Mouse (Mus musculus) macrophage (primary cell): ENCODE measurements around the gene Igfbp7. TPM values are rescaled to one million over a fixed set of nuclear protein-coding genes. Genes with fewer than 3 reads are reported as not detected.

ENCODE experiments used
- H3K27ac ChIP-seq: fragments of 350-480 bp; formaldehyde crosslinking; 2 replicates; pipeline ENCODE4 v1.9.0; 2021
- H3K36me3 ChIP-seq: fragments of 350-480 bp; formaldehyde crosslinking; 2 replicates; pipeline ENCODE4 v1.9.0; 2021; ENCODE audit errors: inconsistent target
- H3K4me3 ChIP-seq: fragments of 350-480 bp; formaldehyde crosslinking; 2 replicates; pipeline ENCODE4 v1.9.0; 2021; ENCODE audit errors: inconsistent target
- H3K79me2 ChIP-seq: fragments of 350-480 bp; formaldehyde crosslinking; 2 replicates; pipeline ENCODE4 v1.9.0; 2021; ENCODE audit errors: inconsistent target
- WGBS: methylation state at CpG from one replicate; pipeline ENCODE4 v1.1.7; 2026; ENCODE audit warnings: inconsistent platforms; ENCODE audit not compliant: missing documents; 5-methylcytosine and 5-hydroxymethylcytosine counted together
- polyA plus RNA-seq: library from polyadenylated mRNA; stranded (reverse); fragments of 250-400 nt; gene quantifications from 3 replicates; pipeline ENCODE4 v1.2.4, GENCODE M21; 2018; ENCODE audit warnings: inconsistent platforms

Gene Igfbp7
- polyA plus RNA-seq, 1 experiment from 2014 or later: 0.53 TPM

DNA sequence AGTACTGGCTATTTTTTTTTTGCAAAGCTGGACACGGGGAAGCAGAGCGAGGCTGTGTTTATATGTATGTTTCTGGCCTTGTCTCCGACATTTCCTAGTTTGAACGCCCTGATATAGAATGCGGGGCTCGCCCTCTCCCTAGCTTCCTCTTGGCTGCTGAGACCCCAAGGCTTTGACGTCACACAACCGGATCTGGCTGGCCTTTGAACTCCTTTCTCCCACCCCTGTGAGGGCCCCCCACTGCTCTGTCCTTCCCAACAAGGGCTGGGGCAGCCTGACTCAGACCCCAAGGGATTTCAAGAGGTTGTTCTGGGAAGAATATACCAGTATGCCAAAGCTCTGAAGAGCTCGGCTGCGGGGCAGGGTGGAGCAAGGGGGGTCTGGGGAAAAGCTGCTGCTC lies 49.5 kb downstream of the Igfbp7 start:
- peak overlapping the region; percentile 46 for H3K4me3 ChIP-seq
- no peaks in the 10 kb centered on the region for H3K79me2 ChIP-seq
- 6% methylated on average over 10 of the region's 10 CpGs for WGBS
- H3K36me3 ChIP-seq: no peaks in the 10 kb centered on the region
- H3K27ac ChIP-seq: no peak overlapping the region

DNA sequence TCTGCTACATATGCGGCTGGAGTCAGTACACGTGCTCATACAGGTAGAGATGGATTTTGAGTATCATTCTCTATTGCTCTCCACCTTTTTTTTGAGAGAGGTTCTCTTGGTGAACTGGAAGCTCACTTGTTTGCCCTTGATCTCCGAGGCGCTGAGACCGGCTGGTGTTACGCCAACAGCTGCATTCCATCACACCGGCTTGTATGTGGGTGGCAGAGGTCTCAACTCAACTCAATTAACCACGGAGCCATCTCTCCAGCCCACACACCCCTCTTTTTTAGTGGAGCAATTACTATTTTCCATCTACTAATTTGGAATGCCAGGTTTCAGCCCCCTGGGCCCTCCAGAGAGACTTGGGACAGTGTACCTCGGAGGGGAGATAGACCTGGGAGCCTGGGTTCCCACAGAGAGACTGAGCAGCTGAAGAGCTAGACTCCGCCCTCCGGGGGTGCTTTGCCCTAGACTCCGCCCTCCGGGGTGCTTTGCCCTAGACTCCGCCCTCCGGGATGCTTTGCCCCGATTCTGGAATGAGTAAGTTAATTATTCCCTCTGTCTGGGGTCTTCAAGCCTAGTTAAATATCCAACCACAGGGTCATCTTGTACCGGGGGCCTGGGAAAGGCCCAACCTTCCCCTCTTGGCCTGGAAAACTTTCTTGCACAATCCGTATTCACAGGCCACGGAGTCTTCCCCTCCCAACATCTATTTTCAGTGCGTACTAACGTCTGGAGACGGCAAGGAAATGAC lies 50.3 kb downstream of the Igfbp7 start:
- Histone ChIP-seq H3K27ac (no peak overlapping the region), H3K79me2 (no peaks in the 10 kb centered on the region), H3K36me3 (no peaks in the 10 kb centered on the region), H3K4me3 (peak overlapping the region; percentile 46)
- 30% methylated on average over 22 of the region's 22 CpGs for WGBS

DNA sequence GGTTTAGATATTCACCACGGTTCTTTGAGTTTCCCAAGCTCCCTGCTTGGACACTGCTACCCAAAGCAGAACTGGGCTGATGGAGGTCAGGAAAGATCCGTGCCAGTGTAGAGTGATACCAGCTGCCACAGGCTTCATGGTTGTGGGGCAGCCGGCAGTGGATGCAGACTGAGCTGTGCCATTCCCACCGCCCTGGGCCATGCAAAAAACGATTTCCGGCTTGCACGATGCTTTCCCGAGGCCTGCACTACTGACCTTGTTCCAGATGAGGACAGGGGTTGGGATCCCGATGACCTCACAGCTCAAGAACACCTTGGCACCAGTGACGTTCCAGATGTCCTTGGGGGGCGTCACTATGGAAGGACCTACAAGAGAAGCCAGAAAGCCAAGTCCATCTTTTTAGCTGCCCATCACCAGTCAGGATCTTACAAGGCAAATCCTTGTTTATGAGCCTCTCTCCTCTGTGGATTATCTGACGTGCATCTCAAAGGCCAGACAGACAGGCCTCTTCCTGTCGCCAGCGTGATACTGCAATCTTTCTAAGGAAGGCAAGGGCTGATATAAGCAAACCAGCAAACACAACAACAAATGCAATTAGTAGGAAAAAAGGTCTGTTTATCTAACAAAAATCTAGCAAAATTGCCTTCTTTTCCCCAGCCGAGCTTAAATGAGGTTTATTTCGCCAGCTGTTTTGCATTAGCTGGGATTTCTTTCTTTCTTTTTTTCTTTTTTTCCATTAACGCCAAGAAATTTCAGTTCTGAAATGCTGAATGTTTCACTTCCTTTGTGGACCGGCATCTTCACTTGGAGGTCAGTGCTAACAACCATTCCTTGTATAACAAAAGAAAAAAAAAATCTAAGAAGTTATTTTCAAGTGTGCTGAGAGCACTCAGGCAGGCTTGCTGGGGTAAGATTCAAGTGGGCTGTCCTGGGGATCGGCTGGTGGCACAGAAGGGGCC lies 52.3 kb downstream of the Igfbp7 start:
- no peaks in the 10 kb centered on the region for H3K36me3 ChIP-seq
- H3K79me2 ChIP-seq: no peaks in the 10 kb centered on the region
- H3K27ac ChIP-seq: no peak overlapping the region
- H3K4me3 ChIP-seq: no peak overlapping the region
- WGBS: 83% methylated on average over 19 of the region's 19 CpGs

DNA sequence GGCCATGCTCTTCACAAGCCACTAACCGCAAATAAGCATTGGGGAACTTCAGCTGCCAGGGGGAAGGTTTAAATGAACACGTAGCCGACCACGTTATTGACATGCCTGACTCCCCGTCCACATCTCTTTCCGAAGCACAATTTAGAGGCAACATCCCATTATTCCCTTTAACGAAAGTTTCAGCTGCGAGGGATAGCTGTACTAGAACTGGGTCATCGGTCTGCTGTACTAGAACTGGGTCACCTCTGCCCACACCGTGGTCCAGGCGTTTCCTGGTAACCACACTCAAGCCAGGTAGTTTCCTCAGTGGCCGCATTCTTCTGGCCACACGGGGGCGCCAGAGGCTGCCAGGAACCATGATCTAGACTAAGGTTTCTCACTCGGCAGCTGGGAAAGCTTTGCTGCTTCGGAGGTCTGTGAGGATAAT lies 53.5 kb downstream of the Igfbp7 start:
- Histone ChIP-seq H3K79me2 (no peaks in the 10 kb centered on the region), H3K36me3 (no peaks in the 10 kb centered on the region), H3K27ac (no peak overlapping the region), H3K4me3 (no peak overlapping the region)
- 3% methylated on average over 16 of the region's 16 CpGs for WGBS

DNA sequence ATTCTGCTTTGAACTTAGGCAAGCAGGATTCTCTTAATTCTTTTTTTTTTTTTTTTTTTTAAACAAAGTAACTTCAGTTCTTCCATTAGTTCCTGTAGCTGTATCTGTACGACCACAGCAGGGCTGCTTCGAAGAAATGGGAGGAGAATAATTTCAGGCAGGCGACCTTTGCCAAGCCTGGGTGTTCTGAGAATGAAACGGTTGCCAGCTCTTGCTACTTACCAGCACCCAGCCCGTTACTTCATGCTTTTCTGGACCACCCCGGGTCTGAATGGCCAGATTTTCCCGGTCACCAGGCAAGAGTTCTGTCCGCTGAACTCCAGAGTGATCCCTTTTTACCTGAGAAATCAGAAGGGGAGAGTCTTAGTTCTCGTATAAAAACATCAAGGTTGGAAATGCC lies 56.1 kb downstream of the Igfbp7 start:
- no peak overlapping the region for H3K4me3 ChIP-seq
- H3K27ac ChIP-seq: no peak overlapping the region
- H3K36me3 ChIP-seq: peaks cover 24% of the 10 kb centered on the region
- no peaks in the 10 kb centered on the region for H3K79me2 ChIP-seq
- WGBS: 90% methylated on average over 9 of the region's 9 CpGs

DNA sequence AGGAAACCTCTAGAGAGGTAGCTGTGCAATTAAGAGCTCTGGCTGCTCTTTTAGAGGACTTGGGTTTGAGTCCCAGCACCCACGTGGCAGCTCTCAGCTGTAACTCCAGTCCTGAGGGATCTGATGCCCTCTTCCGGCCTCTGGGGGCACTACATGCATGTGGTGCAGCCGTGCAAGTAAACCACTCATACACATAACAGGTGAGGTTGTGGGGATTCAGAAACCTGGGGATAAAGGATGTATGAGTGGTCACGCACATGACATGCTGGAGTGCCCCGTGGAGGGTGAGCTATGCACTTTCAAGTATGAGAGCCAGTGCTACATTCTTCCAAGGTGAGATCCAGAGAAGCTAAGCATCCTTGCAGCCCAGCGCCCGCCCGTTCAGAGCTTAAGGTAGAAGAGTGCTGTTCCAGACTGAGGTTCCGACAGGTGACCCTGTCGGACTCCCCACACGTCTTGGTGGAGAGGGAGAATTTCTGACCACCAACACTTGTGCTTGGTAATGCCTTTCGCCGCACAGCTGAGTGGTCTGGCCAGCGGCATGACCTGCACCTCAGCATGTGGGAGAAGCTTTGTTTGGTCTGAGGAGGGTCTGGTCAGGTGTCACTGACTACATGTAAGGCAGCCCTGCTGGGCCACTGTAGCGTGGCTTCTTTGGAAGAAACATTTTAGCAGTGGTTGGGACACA lies 57.7 kb downstream of the Igfbp7 start:
- no peak overlapping the region for H3K27ac ChIP-seq
- no peaks in the 10 kb centered on the region for H3K79me2 ChIP-seq
- 96% methylated on average over 15 of the region's 15 CpGs for WGBS
- H3K36me3 ChIP-seq: peaks cover 39% of the 10 kb centered on the region
- no peak overlapping the region for H3K4me3 ChIP-seq

DNA sequence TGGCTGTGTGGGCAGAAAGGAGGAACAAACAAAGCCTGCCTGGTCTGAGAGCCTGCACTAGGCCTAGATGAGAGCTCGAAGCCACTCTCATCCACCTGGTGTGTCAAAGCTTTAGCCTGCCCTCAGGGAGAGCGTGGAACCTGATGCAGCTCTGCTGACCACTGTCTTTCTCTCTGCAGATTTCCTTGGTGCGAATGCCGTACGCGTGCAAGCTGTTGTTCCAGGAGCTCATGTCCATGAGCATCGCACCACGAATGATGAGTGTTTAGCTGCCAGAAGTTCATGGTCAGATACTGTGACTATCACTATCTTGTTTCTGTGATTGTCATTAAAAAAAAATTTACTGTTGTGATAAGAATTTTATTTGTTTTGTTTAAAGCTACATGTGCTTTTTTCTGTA lies 58.9 kb downstream of the Igfbp7 start:
- H3K79me2 ChIP-seq: no peaks in the 10 kb centered on the region
- H3K4me3 ChIP-seq: no peak overlapping the region
- WGBS: 98% methylated on average over 8 of the region's 8 CpGs
- H3K27ac ChIP-seq: no peak overlapping the region
- H3K36me3 ChIP-seq: peaks cover 50% of the 10 kb centered on the region

DNA sequence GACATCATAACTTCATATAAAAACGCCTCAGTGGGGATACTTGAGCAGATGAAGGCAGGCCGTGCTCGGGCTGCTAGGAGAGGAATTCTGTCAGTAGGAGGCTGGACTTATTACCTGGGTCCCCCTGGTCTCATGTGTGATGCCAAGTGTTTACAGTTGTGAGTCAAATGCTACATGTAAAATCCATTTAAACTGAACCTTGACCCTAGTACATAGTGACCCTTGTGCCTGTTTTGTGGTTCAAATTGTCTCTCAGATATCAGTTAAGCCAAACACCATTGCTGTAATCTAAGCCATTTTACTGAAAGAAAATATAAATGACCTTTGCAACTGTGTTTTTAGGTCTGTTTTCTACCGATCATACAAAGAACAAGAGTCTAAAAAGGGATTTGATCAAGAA lies 67.8 kb downstream of the Igfbp7 start:
- 90% methylated on average over 4 of the region's 4 CpGs for WGBS
- Histone ChIP-seq H3K36me3 (peaks cover 88% of the 10 kb centered on the region), H3K4me3 (no peak overlapping the region), H3K79me2 (no peaks in the 10 kb centered on the region), H3K27ac (no peak overlapping the region)

DNA sequence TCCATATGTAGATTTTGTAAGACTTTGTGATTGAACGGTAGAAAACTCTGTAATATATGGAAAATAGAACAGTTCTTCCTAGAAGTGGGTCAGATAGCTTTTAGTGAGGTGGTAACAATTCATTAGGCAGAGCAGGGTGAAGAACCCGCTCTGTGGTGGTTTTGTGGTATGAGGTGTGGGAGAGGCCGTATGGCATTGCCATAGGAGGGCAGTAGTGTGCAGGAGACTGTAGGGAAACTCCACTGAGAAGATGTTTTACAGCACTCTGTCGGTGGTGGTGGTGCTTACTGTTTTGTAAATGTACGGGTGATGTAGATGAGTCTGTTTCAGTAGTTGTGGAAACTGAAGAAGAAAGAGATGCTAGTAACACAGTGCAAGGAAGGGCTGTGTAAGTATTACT lies 77.7 kb downstream of the Igfbp7 start:
- Histone ChIP-seq H3K36me3 (peaks cover 93% of the 10 kb centered on the region), H3K79me2 (no peaks in the 10 kb centered on the region), H3K4me3 (no peak overlapping the region), H3K27ac (no peak overlapping the region)
- 68% methylated on average over 5 of the region's 5 CpGs for whole genome bisulfite sequencing

DNA sequence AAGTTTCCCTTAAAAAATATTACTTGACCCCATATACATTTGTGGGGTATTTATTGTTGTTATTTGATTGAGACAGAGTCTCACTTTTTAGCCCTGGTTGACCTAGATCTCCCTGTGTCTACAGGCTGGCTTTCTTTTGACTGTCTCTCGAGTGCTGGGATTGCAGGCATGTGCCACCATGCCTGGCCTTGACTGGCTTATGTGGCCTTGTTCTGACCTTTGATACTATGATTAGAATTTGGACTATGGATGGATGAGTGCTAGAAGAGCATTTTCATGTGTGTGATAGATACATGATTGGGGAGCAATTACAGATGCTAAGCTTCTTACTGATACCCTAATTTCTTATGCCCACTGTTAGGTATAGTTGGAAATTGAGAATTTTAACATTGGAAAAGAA lies 82.9 kb downstream of the Igfbp7 start:
- 80% methylated on average over 1 of the region's 1 CpGs for WGBS
- Histone ChIP-seq H3K36me3 (peaks cover 91% of the 10 kb centered on the region), H3K4me3 (no peak overlapping the region), H3K27ac (no peak overlapping the region), H3K79me2 (no peaks in the 10 kb centered on the region)

DNA sequence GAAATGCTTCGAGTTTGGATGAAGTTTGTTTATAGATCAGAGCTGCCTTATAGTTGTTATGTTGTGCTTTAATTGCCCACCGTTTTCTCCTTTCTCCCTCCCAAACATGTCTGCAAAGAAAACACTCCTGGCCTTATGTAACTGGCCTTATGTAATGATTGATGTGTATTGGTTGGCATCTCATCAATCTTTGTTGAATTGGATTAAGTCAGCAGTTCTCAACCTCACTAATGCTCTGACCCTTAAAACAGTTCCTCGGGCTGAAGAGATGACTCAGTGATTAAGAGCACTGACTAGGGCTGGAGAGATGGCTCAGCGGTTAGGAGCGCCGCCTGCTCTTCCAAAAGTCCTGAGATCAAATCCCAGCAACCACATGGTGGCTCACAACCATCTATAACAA lies 92.9 kb downstream of the Igfbp7 start:
- WGBS: 96% methylated on average over 6 of the region's 6 CpGs
- H3K36me3 ChIP-seq: peaks cover 36% of the 10 kb centered on the region
- peaks cover 45% of the 10 kb centered on the region for H3K79me2 ChIP-seq
- H3K27ac ChIP-seq: no peak overlapping the region
- no peak overlapping the region for H3K4me3 ChIP-seq

DNA sequence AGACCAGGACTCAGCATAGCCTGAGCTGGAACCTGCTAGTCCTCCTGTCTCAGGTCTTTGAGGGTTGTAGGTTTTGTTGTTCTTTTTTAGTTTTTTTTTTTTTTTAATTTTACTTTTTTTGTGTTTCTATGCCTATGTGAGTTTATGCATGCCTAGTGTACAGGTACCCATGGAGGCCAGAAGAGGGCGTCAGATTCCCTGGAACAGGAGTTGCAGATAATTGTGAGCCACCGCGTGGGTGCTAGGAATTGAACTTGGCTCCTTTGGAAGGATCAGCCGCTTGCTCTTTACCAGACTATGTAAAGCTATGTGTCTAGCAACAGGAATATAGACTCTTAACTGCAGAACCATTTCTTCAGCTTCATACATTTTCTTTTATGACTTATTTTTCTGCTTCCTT lies 93.6 kb downstream of the Igfbp7 start:
- no peak overlapping the region for H3K4me3 ChIP-seq
- H3K27ac ChIP-seq: no peak overlapping the region
- H3K79me2 ChIP-seq: peaks cover 45% of the 10 kb centered on the region
- WGBS: 96% methylated on average over 4 of the region's 4 CpGs
- peaks cover 28% of the 10 kb centered on the region for H3K36me3 ChIP-seq

DNA sequence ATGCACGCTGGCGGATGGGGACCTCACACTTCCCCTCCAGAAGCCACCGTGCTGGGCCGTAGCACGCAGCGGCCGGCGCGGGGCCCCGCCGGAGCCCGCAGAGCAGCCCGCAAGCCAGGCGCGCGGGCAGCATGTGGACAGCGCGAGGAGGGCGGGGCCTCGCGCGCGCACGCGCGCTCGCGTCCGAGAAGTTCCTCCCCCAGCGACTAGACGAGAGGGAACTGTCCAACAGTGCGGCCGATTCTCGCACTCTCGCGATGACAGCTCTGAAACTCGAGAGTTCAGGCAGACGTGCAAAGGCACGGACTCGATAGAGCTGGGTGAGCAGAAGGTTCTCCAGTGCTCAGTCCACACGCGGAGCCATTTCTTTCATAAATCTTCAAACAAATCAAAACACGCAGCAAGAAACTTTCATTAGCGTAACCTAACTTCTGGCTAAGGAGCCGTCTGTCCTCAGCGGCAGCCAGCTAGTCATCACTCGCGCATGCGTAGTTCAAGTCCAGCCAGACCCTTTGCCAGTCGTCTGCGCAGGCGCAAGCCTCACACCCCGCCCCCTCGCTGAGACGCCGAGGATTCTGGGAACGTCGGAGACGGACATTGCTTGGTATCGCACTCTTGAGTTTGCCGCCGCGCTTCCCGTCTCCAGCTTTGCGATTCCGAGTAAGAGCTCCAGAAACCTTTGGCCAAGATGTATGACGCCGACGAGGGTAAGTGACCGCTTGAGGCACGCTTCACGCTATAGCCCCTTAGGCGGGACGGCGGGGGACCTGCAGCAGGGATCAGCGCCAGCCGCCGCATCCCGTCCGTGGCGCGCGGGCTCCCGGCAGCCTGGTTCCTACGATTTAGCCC lies 97.7 kb downstream of the Igfbp7 start, which contains the start of the genes Noa1 and Polr2b:
Noa1 (minus strand) TSS at position 161 of the 849 bp plus-strand sequence.
Polr2b (plus strand) TSS at position 224 of the 849 bp plus-strand sequence.
- peaks cover 21% of the 10 kb centered on the region; the same call in 1 of the 2 replicates for H3K36me3 ChIP-seq
- under 1% methylated on average over 81 of the region's 85 CpGs for WGBS
- H3K27ac ChIP-seq: peak within 1 kb of the TSS; percentile 76

More for the DNA sequence above, 97.7 kb downstream of the Igfbp7 start, which contains the start of the genes Noa1 and Polr2b:
- Histone ChIP-seq H3K79me2 (peaks cover 64% of the 10 kb centered on the region), H3K4me3 (peak within 1 kb of the TSS; percentile 63)
